ENCODE assay signal across 14 mouse cellular contexts in genomic region chr13:107663745-107664144, GRCm38 (mm10).
A peak's percentile ranks its signal among the peaks of the same experiment; 100 is the strongest.
DNase-seq lines count a peak whose midpoint lies in the region; ATAC-seq and TF ChIP-seq lines count a peak whose summit lies in the region.
"Had no signal": no experiment of that assay in that cellular context is flagged by ENCODE, and none has a peak within 500 bp of the region (broad histone marks: within the 10 kb centered on the region; RNA-seq: fewer than 3 reads in every experiment).

No protein-coding gene starts in this region.

- peak; percentile 45 for ATAC-seq in forebrain, embryonic 14.5 days
- ATAC-seq in stomach, postnatal 0 days (ENCODE audit: low FRiP score, low TSS enrichment) = no peak
- ATAC-seq in heart, embryonic 12.5 days (ENCODE audit: insufficient number of reproducible peaks, low FRiP score) = no peak

- H3K27ac ChIP-seq in forebrain, embryonic 14.5 days (ENCODE audit: low read depth, low read length) = peak overlapping the region; percentile 45; the same call in 1 of the 2 replicates
- peak overlapping the region; percentile 78 for H3K27ac ChIP-seq in midbrain, embryonic 10.5 days (replicated peaks)
- no peak overlapping the region for H3K27ac ChIP-seq in stomach, postnatal 0 days (replicated peaks)
- H3K27ac ChIP-seq in heart, embryonic 12.5 days (ENCODE audit: poor library complexity, severe bottlenecking) = no peak overlapping the region
- H3K27ac ChIP-seq: liver, embryonic 15.5 days had no signal

- no peak for TF ChIP-seq CTCF in stomach, postnatal 0 days (IDR thresholded peaks at IDR 0.05; ENCODE audit: low read depth)

- peak overlapping the region; percentile 13; the same call in 1 of the 2 replicates for H3K9ac ChIP-seq in forebrain, embryonic 14.5 days (ENCODE audit: low read length)
- no peak overlapping the region for H3K9ac ChIP-seq in stomach, postnatal 0 days (ENCODE audit: low read length)
- H3K9ac ChIP-seq in heart, embryonic 12.5 days = no peak overlapping the region
- H3K9ac ChIP-seq: liver, embryonic 15.5 days had no signal

- no peak for TF ChIP-seq EP300 in stomach, postnatal 0 days (optimal IDR thresholded peaks at IDR 0.05)

- H3K9me3 ChIP-seq in forebrain, embryonic 14.5 days (replicated peaks; ENCODE audit: control insufficient read depth, low read length) = no peaks in the 10 kb centered on the region
- no peaks in the 10 kb centered on the region for H3K9me3 ChIP-seq in midbrain, embryonic 10.5 days (replicated peaks)
- no peaks in the 10 kb centered on the region for H3K9me3 ChIP-seq in stomach, postnatal 0 days (ENCODE audit: control insufficient read depth, low read length)
- no peaks in the 10 kb centered on the region for H3K9me3 ChIP-seq in heart, embryonic 12.5 days (replicated peaks)
- H3K9me3 ChIP-seq: liver, embryonic 15.5 days; megakaryocyte, embryonic 14.5 days had no signal

- 13% methylated on average over 12 of the region's 12 CpGs for whole genome bisulfite sequencing in forebrain, embryonic 14.5 days
- WGBS in midbrain, embryonic 10.5 days = 10% methylated on average over 12 of the region's 12 CpGs
- 48% methylated on average over 12 of the region's 12 CpGs for WGBS in stomach, postnatal 0 days
- 17% methylated on average over 12 of the region's 12 CpGs for WGBS in heart, embryonic 12.5 days

- DNase-seq in embryo, embryonic 10 days (ENCODE audit: low spot score) = peak; percentile 57
- no peak for DNase-seq in embryo, embryonic 9.5 days (ENCODE audit: extremely low spot score)
- peak; percentile 61 for DNase-seq in forebrain, embryonic 14.5 days (ENCODE audit: low spot score)
- peak; percentile 63 for DNase-seq in midbrain, embryonic 10.5 days (ENCODE audit: low spot score)
- peak; percentile 39 for DNase-seq in retina, embryonic 14.5 days (ENCODE audit: low spot score)
- no peak for DNase-seq in stomach, postnatal 0 days (ENCODE audit: low spot score)
- no peak for DNase-seq in kidney, adult 18-20 months
- DNase-seq: cerebellum, postnatal 36 days; gastrocnemius, postnatal 25 days; heart, postnatal 14 days; kidney, adult 2 months had no signal

- H3K4me2 ChIP-seq in forebrain, embryonic 14.5 days (ENCODE audit: low read length) = 0 out of 2 replicates have a peak overlapping the region, but pooled peaks have one; percentile 26
- no peak overlapping the region for H3K4me2 ChIP-seq in stomach, postnatal 0 days (replicated peaks; ENCODE audit: low read depth)
- H3K4me2 ChIP-seq in heart, embryonic 12.5 days = no peak overlapping the region
- H3K4me2 ChIP-seq: liver, embryonic 15.5 days had no signal

- H3K27me3 ChIP-seq in forebrain, embryonic 14.5 days (replicated peaks; ENCODE audit: control insufficient read depth, insufficient read depth, low read length) = no peaks in the 10 kb centered on the region
- H3K27me3 ChIP-seq in midbrain, embryonic 10.5 days (ENCODE audit: low read depth, poor library complexity, severe bottlenecking) = peaks cover 18% of the 10 kb centered on the region
- no peaks in the 10 kb centered on the region for H3K27me3 ChIP-seq in stomach, postnatal 0 days (ENCODE audit: control insufficient read depth, insufficient read depth, low read length)
- H3K27me3 ChIP-seq in heart, embryonic 12.5 days (replicated peaks) = peaks cover 34% of the 10 kb centered on the region
- H3K27me3 ChIP-seq: liver, embryonic 15.5 days had no signal

- no peaks in the 10 kb centered on the region for H3K36me3 ChIP-seq in forebrain, embryonic 14.5 days (ENCODE audit: control insufficient read depth, insufficient read depth, low read length)
- H3K36me3 ChIP-seq in midbrain, embryonic 10.5 days = no peaks in the 10 kb centered on the region
- no peaks in the 10 kb centered on the region for H3K36me3 ChIP-seq in stomach, postnatal 0 days (ENCODE audit: control insufficient read depth, insufficient read depth, low read length)
- no peaks in the 10 kb centered on the region for H3K36me3 ChIP-seq in heart, embryonic 12.5 days
- H3K36me3 ChIP-seq: liver, embryonic 15.5 days had no signal

- H3K4me3 ChIP-seq in forebrain, embryonic 14.5 days (ENCODE audit: low read depth, low read length) = no peak overlapping the region
- H3K4me3 ChIP-seq in midbrain, embryonic 10.5 days = peak overlapping the region; percentile 34
- no peak overlapping the region for H3K4me3 ChIP-seq in stomach, postnatal 0 days (ENCODE audit: low read depth, low read length)
- H3K4me3 ChIP-seq in heart, embryonic 12.5 days = no peak overlapping the region
- H3K4me3 ChIP-seq: liver, embryonic 15.5 days; megakaryocyte, embryonic 14.5 days had no signal

- H3K4me1 ChIP-seq in forebrain, embryonic 14.5 days (ENCODE audit: control insufficient read depth, insufficient read depth, low read length) = peaks cover 20% of the 10 kb centered on the region
- H3K4me1 ChIP-seq in midbrain, embryonic 10.5 days = peaks cover 50% of the 10 kb centered on the region
- no peaks in the 10 kb centered on the region for H3K4me1 ChIP-seq in stomach, postnatal 0 days (replicated peaks; ENCODE audit: control insufficient read depth, insufficient read depth)
- peaks cover 9% of the 10 kb centered on the region for H3K4me1 ChIP-seq in heart, embryonic 12.5 days (replicated peaks)
- H3K4me1 ChIP-seq: liver, embryonic 15.5 days had no signal

Comparison
In these comparisons a context has a peak if more than half of its experiments do, and no peak if none do; other contexts are left out.
1. DNase-seq: peak in embryo, embryonic 10 days (single experiment), forebrain, embryonic 14.5 days (single experiment), midbrain, embryonic 10.5 days (single experiment) and retina, embryonic 14.5 days (single experiment); none in embryo, embryonic 9.5 days (single experiment), stomach, postnatal 0 days (single experiment) and kidney, adult 18-20 months (single experiment).
2. H3K27ac ChIP-seq: peak in forebrain, embryonic 14.5 days (single experiment) and midbrain, embryonic 10.5 days (single experiment); none in stomach, postnatal 0 days (single experiment) and heart, embryonic 12.5 days (single experiment).